Mouse (Mus musculus): ENCODE results near the gene Bcar1. TPM values are rescaled to one million over a fixed set of nuclear protein-coding genes. Genes with fewer than 3 reads are reported as not detected.

Gene Bcar1
- polyA plus RNA-seq, 1 experiment from 2014 or later, result 61.5 TPM

DNA sequence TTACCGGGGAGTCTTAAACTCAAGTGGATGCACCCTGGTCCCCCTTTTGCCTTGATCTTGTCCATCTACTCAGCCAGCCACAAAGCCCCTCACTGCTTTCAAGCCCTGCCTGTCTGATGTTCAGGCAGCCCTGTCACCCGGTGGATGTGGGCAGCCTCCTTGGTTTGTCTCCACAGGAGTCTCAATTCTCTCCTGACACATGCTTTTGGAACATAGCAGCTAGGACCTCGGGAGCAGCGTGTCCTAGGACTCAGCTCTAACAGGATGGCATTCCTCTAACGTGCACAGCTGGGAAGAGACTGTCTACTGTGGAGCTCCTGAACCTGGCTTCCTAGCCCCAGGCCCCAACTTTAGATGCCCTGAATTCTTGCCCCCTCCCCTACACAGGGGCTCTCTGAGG, 37.9 kb downstream of the Bcar1 start:
- Histone ChIP-seq H3K9me3 (no peaks in the 10 kb centered on the region), H3K4me2 (replicated peaks) (no peak overlapping the region), H3K9ac (no peak overlapping the region), H3K36me3 (peaks cover 25% of the 10 kb centered on the region), H3K27me3 (replicated peaks) (no peaks in the 10 kb centered on the region), H3K27ac (no peak overlapping the region), H3K4me1 (no peaks in the 10 kb centered on the region), H3K4me3 (no peak overlapping the region)
- ATAC-seq (ENCODE audit: low FRiP score, low read depth), result no peak
- WGBS, result 70% methylated on average over 5 of the region's 5 CpGs

DNA sequence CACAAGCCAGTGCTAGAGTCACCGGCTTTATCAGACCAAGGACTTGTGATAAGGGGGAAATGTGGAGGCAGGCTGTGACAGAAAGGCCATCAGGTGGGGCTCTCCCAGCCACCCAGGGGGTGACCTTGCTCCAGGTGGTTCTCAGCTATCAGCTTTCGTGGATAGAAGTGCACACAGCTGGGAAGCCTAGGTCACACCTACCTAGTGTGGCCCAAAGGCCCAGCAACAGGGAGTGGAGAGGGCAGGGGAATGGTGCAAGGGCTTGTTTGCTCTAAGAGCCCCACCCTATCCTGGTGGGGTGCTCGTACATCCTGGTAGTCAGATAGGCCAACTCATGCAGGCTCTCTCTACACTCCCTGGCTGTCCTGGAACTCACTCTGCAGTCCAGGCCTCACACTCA, 38.4 kb downstream of the Bcar1 start:
- Histone ChIP-seq H3K4me2 (replicated peaks) (no peak overlapping the region), H3K4me3 (no peak overlapping the region), H3K27ac (no peak overlapping the region), H3K9me3 (no peaks in the 10 kb centered on the region), H3K4me1 (no peaks in the 10 kb centered on the region), H3K36me3 (peaks cover 20% of the 10 kb centered on the region), H3K27me3 (replicated peaks) (no peaks in the 10 kb centered on the region), H3K9ac (no peak overlapping the region)
- 74% methylated on average over 3 of the region's 3 CpGs for WGBS
- no peak for ATAC-seq (ENCODE audit: low FRiP score, low read depth)

DNA sequence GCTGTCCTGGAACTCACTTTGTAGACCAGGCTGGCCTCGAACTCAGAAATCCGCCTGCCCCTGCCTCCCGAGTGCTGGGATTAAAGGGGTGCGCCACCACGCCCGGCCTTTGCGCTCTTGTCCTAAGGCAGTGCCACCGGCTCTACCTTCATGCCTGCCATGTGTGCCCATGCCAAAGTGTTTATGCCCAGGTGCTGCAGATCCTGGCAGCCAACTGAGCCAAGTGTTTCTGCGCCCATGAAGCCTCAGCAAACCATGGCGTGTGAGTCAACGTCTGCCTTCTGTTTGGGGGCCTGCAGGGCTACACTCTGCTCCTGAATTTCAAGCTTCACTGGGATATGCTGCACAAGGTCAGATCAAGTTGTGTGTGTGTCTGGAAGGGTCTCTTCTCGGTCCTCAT, 39.0 kb downstream of the Bcar1 start:
- WGBS, result 96% methylated on average over 12 of the region's 12 CpGs

DNA sequence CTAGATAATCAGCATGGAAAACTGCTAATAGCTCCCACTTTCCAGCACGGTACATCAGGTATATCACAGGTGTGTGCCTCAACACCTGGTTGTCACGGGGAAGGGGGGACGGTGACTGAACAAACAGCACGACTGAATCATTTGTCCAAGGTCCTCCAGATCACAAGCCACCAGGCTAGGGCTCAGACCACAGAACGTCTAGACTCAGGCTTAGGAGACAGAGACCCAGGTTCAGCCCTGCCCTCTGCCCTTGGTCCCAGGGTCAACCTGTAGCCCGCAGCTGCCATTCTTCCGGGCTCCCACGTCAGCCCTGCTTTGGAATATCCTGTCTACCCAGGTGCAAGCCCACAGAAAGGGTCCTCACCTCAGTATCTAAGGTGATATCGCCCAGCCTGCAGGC, 42.2 kb downstream of the Bcar1 start:
- Histone ChIP-seq H3K27ac (no peak overlapping the region), H3K27me3 (replicated peaks) (no peaks in the 10 kb centered on the region), H3K4me1 (no peaks in the 10 kb centered on the region), H3K9me3 (no peaks in the 10 kb centered on the region), H3K4me2 (replicated peaks) (no peak overlapping the region), H3K9ac (no peak overlapping the region), H3K4me3 (no peak overlapping the region), H3K36me3 (no peaks in the 10 kb centered on the region)
- ATAC-seq (ENCODE audit: low FRiP score, low read depth), result no peak
- WGBS, result 89% methylated on average over 9 of the region's 9 CpGs

More for the DNA sequence above, 39.0 kb downstream of the Bcar1 start:
- no peak overlapping the region for H3K4me2 ChIP-seq (replicated peaks)
- H3K4me1 ChIP-seq, result no peaks in the 10 kb centered on the region
- H3K27ac ChIP-seq, result no peak overlapping the region
- no peak overlapping the region for H3K9ac ChIP-seq
- no peak for ATAC-seq (ENCODE audit: low FRiP score, low read depth)
- H3K36me3 ChIP-seq, result peaks cover 14% of the 10 kb centered on the region
- H3K27me3 ChIP-seq (replicated peaks), result no peaks in the 10 kb centered on the region
- no peaks in the 10 kb centered on the region for H3K9me3 ChIP-seq
- H3K4me3 ChIP-seq, result no peak overlapping the region

DNA sequence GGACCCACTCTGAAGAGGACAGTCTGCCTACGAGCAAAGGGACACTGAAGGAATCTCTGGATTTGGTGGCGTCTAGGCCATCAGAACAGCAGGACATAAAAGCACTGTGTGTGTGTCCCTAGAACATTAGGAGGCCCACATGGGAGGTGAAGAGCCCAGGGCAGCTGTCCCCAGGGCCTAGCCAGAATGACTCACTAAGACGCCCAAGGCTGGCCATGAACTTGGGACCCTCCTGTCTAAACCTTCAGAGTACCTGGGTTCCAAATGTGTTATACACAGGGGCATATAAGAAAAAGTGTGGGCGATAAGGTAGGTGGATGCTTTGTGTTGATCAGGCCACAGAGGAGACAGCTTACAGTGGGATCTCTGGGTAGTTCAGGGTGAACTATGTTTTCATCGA, 42.9 kb downstream of the Bcar1 start:
- Histone ChIP-seq H3K27ac (no peak overlapping the region), H3K9ac (no peak overlapping the region), H3K4me2 (replicated peaks) (no peak overlapping the region), H3K4me3 (no peak overlapping the region), H3K4me1 (no peaks in the 10 kb centered on the region), H3K9me3 (no peaks in the 10 kb centered on the region), H3K27me3 (replicated peaks) (no peaks in the 10 kb centered on the region), H3K36me3 (no peaks in the 10 kb centered on the region)
- 85% methylated on average over 5 of the region's 5 CpGs for WGBS
- ATAC-seq (ENCODE audit: low FRiP score, low read depth), result no peak

DNA sequence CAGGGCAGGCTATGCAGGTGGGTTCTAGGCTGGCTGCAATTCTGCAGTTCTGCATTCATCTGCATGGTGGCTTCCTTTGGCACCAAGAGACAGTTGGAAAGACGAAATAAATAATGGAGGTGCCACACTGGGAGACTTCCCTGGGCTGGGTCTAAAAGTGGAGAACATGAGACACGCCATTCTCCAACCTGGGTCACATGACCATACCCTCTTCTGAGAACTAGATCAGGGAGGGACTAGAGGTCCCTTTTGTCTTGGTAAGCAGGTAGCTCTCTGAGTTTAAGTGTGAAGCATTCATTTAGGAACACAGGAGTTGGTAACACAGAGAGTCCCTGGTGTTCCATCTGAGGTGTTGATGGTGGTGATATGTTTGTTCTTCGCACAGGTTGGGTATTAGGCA, 43.4 kb downstream of the Bcar1 start:
- Histone ChIP-seq H3K4me3 (no peak overlapping the region), H3K36me3 (no peaks in the 10 kb centered on the region), H3K9ac (no peak overlapping the region), H3K4me1 (no peaks in the 10 kb centered on the region), H3K9me3 (no peaks in the 10 kb centered on the region), H3K27me3 (replicated peaks) (no peaks in the 10 kb centered on the region), H3K27ac (no peak overlapping the region), H3K4me2 (replicated peaks) (no peak overlapping the region)
- WGBS, result 77% methylated on average over 3 of the region's 3 CpGs
- no peak for ATAC-seq (ENCODE audit: low FRiP score, low read depth)

DNA sequence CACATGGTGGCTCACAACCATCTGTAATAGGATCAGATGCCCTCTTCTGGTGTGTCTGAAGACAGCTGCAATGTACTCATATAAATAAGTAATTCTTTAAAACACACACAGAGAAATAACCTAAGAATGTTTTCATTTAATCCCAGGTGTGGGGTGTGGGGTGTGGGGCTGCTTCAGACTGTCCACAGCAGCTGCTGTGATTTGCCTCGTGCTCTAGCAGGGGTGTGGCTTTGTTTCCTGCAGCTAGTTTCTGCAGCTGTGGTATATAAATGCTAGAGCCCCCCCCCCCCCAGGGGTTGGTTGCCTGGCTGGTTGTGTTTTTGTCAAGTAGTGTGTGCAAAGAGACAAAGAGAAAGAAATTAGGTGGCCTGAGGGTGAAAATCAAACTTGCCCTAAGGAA, 44.6 kb downstream of the Bcar1 start:
- no peak overlapping the region for H3K4me2 ChIP-seq (replicated peaks)
- H3K36me3 ChIP-seq, result no peaks in the 10 kb centered on the region
- no peak for ATAC-seq (ENCODE audit: low FRiP score, low read depth)
- H3K9ac ChIP-seq, result no peak overlapping the region
- no peaks in the 10 kb centered on the region for H3K4me1 ChIP-seq
- no peak overlapping the region for H3K27ac ChIP-seq
- 21% methylated on average over 1 of the region's 1 CpGs for WGBS
- H3K9me3 ChIP-seq, result no peaks in the 10 kb centered on the region
- H3K27me3 ChIP-seq (replicated peaks), result no peaks in the 10 kb centered on the region
- no peak overlapping the region for H3K4me3 ChIP-seq

DNA sequence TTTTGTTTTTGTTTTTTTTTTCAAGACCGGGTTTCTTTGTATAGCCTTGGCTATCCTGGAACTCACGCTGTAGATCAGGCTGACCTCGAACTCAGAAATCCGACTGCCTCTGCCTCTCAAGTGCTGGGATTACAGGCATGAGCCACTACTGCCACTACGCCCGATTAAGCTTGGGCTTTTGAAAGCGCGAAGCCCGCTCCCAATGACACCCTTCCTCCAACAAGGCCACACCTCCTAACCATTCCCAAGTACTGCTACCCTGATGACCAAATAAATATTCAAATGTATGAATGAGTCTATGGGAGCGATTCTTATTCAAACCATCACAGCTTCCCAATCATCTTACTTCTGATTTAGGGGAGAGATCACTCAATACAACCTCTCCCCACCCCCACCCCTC, 46.0 kb downstream of the Bcar1 start:
- 80% methylated on average over 10 of the region's 10 CpGs for WGBS
- Histone ChIP-seq H3K4me1 (no peaks in the 10 kb centered on the region), H3K4me3 (no peak overlapping the region), H3K36me3 (no peaks in the 10 kb centered on the region), H3K9me3 (no peaks in the 10 kb centered on the region), H3K27ac (no peak overlapping the region), H3K9ac (no peak overlapping the region), H3K4me2 (replicated peaks) (no peak overlapping the region), H3K27me3 (replicated peaks) (no peaks in the 10 kb centered on the region)
- ATAC-seq (ENCODE audit: low FRiP score, low read depth), result no peak

DNA sequence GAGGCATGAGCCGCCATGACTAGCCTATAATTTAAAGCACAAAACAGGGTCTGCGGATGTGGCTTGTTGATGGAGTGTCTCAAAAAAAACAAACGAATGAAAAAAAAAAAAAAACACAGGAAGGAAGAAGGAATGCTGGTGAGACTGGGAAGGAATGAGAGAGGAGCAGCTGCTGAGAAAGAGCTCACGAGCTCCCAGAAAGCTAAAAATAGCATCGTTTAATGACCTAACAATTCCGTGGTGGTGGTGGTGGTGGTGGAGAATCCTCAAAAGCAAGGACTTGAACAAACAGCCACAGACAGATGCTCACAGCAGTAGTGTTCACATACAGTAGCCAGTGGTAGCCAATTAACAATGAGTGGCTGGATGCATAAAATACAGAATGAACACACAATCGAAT, 48.2 kb downstream of the Bcar1 start:
- 65% methylated on average over 7 of the region's 7 CpGs for WGBS
- no peak for ATAC-seq (ENCODE audit: low FRiP score, low read depth)
- no peaks in the 10 kb centered on the region for H3K27me3 ChIP-seq (replicated peaks)
- no peaks in the 10 kb centered on the region for H3K9me3 ChIP-seq
- H3K4me2 ChIP-seq (replicated peaks), result no peak overlapping the region
- no peak overlapping the region for H3K27ac ChIP-seq
- no peak overlapping the region for H3K4me3 ChIP-seq
- H3K4me1 ChIP-seq, result no peaks in the 10 kb centered on the region
- no peaks in the 10 kb centered on the region for H3K36me3 ChIP-seq
- no peak overlapping the region for H3K9ac ChIP-seq

DNA sequence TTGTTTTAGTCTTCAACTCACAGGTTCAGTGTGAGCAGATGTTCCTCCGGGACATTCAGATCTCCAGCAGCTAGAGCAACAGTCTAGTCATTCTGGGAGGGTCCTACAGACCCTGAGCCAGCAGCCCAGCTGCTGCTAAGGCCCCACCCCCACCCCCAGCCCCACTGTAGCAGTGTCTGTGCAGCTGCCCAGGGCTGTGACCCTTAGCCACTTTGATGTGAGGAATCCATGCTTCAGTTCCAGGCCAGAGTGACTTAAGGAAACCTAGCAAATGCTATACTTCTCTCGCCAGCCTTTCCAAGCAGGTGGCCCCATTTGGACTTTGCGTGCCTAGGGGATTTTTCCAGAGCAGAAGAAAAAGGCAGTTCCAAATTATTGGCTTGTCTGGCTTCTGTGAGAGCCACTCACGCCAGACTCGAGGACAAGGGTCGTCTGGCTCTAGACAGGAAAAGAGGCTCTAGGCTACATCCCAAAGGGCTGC, 50.3 kb downstream of the Bcar1 start:
- Histone ChIP-seq H3K27me3 (replicated peaks) (no peaks in the 10 kb centered on the region), H3K4me1 (no peaks in the 10 kb centered on the region), H3K4me3 (no peak overlapping the region), H3K9ac (no peak overlapping the region), H3K27ac (no peak overlapping the region), H3K9me3 (no peaks in the 10 kb centered on the region), H3K4me2 (replicated peaks) (no peak overlapping the region), H3K36me3 (no peaks in the 10 kb centered on the region)
- 61% methylated on average over 6 of the region's 6 CpGs for WGBS
- ATAC-seq (ENCODE audit: low FRiP score, low read depth), result no peak

DNA sequence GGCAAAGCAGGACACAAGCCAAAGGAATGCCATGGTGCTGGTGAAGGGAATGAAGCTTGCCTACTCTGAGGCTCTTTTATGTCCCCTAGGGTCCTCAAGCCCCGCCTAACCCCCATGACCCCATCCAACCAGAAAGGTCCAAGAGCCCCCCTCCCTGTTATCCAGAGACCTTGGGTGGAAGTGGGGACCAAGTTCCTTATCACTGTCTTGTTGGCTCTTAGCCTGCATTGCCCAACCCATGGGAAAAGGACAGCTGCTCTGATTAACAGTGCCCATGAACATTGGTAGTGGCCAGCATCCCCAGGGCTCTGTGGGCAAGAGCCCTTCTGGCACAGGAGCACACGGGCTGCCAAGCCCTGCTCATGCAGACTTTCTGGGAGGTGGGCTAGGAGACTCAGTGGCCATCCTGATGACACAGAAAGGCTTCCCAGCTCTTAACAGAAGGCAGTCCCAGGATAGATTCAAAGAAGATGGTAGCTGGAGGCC, 52.6 kb downstream of the Bcar1 start, which contains the start of gene Ctrb1:
TSS of gene Ctrb1 (minus strand) at position 51 of the 486 bp plus-strand sequence.
- Histone ChIP-seq H3K27ac (no peak within 1 kb of the TSS), H3K4me3 (no peak within 1 kb of the TSS), H3K36me3 (no peaks in the 10 kb centered on the region), H3K9ac (no peak within 1 kb of the TSS), H3K4me2 (replicated peaks) (no peak within 1 kb of the TSS), H3K4me1 (no peaks in the 10 kb centered on the region), H3K27me3 (replicated peaks) (0 out of 2 replicates have a peak, but pooled peaks cover 2% of the 10 kb centered on the region), H3K9me3 (no peaks in the 10 kb centered on the region)
- 85% methylated on average over 2 of the region's 2 CpGs for WGBS
- ATAC-seq (ENCODE audit: low FRiP score, low read depth), result no peak

DNA sequence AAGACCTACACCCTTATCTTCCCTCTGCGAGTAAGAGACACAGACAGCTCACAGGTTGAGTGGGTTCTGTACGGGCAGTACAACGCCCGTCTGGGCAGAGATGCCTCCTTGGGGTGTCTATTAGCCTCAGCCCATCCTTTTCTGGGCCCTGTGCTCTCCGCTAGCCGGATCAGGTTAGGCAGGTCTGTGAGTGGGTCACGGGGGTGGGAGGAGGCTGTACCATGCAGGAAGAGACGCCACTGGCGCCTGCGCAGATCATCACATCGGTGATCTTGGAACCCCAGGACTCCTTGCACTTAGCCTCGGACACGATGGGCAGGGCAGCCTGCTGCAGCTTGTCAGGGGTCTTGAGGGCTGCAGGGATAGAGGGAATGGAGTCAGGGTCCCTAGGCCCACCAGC, 56.7 kb downstream of the Bcar1 start:
- Histone ChIP-seq H3K4me1 (no peaks in the 10 kb centered on the region), H3K9me3 (no peaks in the 10 kb centered on the region), H3K36me3 (no peaks in the 10 kb centered on the region), H3K27me3 (replicated peaks) (0 out of 2 replicates have a peak, but pooled peaks cover 2% of the 10 kb centered on the region), H3K9ac (no peak overlapping the region), H3K4me2 (replicated peaks) (no peak overlapping the region), H3K27ac (no peak overlapping the region), H3K4me3 (no peak overlapping the region)
- ATAC-seq (ENCODE audit: low FRiP score, low read depth), result no peak
- 80% methylated on average over 13 of the region's 13 CpGs for WGBS

DNA sequence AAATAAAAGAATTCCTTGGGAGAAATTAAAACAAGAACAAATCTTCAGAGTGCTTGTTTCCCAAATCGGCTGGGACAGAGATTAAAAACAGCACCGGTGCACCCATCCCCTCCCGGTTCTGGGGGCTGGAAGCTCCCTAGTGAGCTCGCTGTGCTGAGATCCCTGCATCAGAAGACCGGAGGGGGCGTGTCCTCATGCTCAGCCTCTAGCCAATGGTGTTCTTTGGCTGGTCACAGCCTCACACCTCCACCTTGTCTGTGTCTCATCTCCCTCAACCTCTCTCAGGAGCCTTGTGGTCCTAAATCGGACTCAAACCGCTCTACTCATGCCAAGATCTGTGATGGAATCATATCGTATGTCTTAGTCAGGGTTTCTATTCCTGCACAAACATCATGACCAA, 61.1 kb downstream of the Bcar1 start:
- no peaks in the 10 kb centered on the region for H3K9me3 ChIP-seq
- no peak for ATAC-seq (ENCODE audit: low FRiP score, low read depth)
- no peaks in the 10 kb centered on the region for H3K4me1 ChIP-seq
- no peak overlapping the region for H3K4me3 ChIP-seq
- H3K27me3 ChIP-seq (replicated peaks), result 0 out of 2 replicates have a peak, but pooled peaks cover 2% of the 10 kb centered on the region
- no peak overlapping the region for H3K27ac ChIP-seq
- H3K9ac ChIP-seq, result no peak overlapping the region
- WGBS, result 38% methylated on average over 9 of the region's 9 CpGs
- H3K4me2 ChIP-seq (replicated peaks), result no peak overlapping the region
- H3K36me3 ChIP-seq, result no peaks in the 10 kb centered on the region

Data from neural tube, embryonic 12.5 days (tissue).